Mouse (Mus musculus): ENCODE measurements around the gene Rab3il1. TPM values are rescaled to one million over a fixed set of nuclear protein-coding genes. Genes with fewer than 3 reads are reported as not detected.

Rab3il1 gene
- polyA plus RNA-seq, 1 experiment from 2014 or later: 245 TPM

GRCm38 (mm10) chr19:10062862-10063261, 61.4 kb downstream of the Rab3il1 start:
- Histone ChIP-seq H3K27me3 (no peaks in the 10 kb centered on the region), H3K36me3 (replicated peaks) (peaks cover 45% of the 10 kb centered on the region), H3K4me1 (replicated peaks) (peaks cover 73% of the 10 kb centered on the region), H3K9ac (no peak overlapping the region), H3K9me3 (replicated peaks) (no peaks in the 10 kb centered on the region), H3K4me2 (no peak overlapping the region), H3K4me3 (replicated peaks) (no peak overlapping the region), H3K27ac (replicated peaks) (no peak overlapping the region)
- WGBS (ENCODE audit: insufficient replicate concordance): 62% methylated on average over 5 of the region's 5 CpGs
- ATAC-seq (ENCODE audit: insufficient read depth): no peak

GRCm38 (mm10) chr19:10064173-10065012, 62.9 kb downstream of the Rab3il1 start:
- Histone ChIP-seq H3K27me3 (no peaks in the 10 kb centered on the region), H3K4me2 (no peak overlapping the region), H3K4me3 (replicated peaks) (no peak overlapping the region), H3K36me3 (replicated peaks) (peaks cover 59% of the 10 kb centered on the region), H3K9ac (no peak overlapping the region), H3K4me1 (replicated peaks) (peaks cover 61% of the 10 kb centered on the region), H3K9me3 (replicated peaks) (no peaks in the 10 kb centered on the region), H3K27ac (replicated peaks) (no peak overlapping the region)
- 50% methylated on average over 10 of the region's 10 CpGs for WGBS (ENCODE audit: insufficient replicate concordance)
- ATAC-seq (ENCODE audit: insufficient read depth): no peak

- H3K9ac ChIP-seq: no peak overlapping the region
- peaks cover 48% of the 10 kb centered on the region for H3K4me1 ChIP-seq (replicated peaks)
- 30% methylated on average over 5 of the region's 5 CpGs for WGBS (ENCODE audit: insufficient replicate concordance)
- no peaks in the 10 kb centered on the region for H3K27me3 ChIP-seq
- no peak; the same call in 1 of the 2 replicates for ATAC-seq (ENCODE audit: insufficient read depth)
- peaks cover 71% of the 10 kb centered on the region for H3K36me3 ChIP-seq (replicated peaks)
- H3K9me3 ChIP-seq (replicated peaks): no peaks in the 10 kb centered on the region
- H3K4me3 ChIP-seq (replicated peaks): no peak overlapping the region
- H3K27ac ChIP-seq (replicated peaks): peak overlapping the region; percentile 38; the same call in 1 of the 2 replicates
- H3K4me2 ChIP-seq: no peak overlapping the region
Observed at GRCm38 (mm10) chr19:10065465-10066188, 64.2 kb downstream of the Rab3il1 start.

- Histone ChIP-seq H3K27me3 (no peaks in the 10 kb centered on the region), H3K9ac (no peak overlapping the region), H3K4me2 (no peak overlapping the region), H3K4me1 (replicated peaks) (peaks cover 43% of the 10 kb centered on the region), H3K9me3 (replicated peaks) (no peaks in the 10 kb centered on the region), H3K4me3 (replicated peaks) (no peak overlapping the region), H3K27ac (replicated peaks) (peak overlapping the region; percentile 38; the same call in 1 of the 2 replicates), H3K36me3 (replicated peaks) (peaks cover 75% of the 10 kb centered on the region)
- 42% methylated on average over 4 of the region's 4 CpGs for WGBS (ENCODE audit: insufficient replicate concordance)
- no peak for ATAC-seq (ENCODE audit: insufficient read depth)
Observed at GRCm38 (mm10) chr19:10066189-10066500, 64.7 kb downstream of the Rab3il1 start.

- H3K27ac ChIP-seq (replicated peaks): no peak overlapping the region
- no peaks in the 10 kb centered on the region for H3K9me3 ChIP-seq (replicated peaks)
- H3K4me2 ChIP-seq: no peak overlapping the region
- 64% methylated on average over 3 of the region's 3 CpGs for WGBS (ENCODE audit: insufficient replicate concordance)
- H3K4me3 ChIP-seq (replicated peaks): no peak overlapping the region
- no peaks in the 10 kb centered on the region for H3K27me3 ChIP-seq
- peaks cover 78% of the 10 kb centered on the region for H3K36me3 ChIP-seq (replicated peaks)
- no peak overlapping the region for H3K9ac ChIP-seq
- H3K4me1 ChIP-seq (replicated peaks): peaks cover 40% of the 10 kb centered on the region
- no peak for ATAC-seq (ENCODE audit: insufficient read depth)
Observed at GRCm38 (mm10) chr19:10066502-10066901, 65.0 kb downstream of the Rab3il1 start.

- no peak overlapping the region for H3K27ac ChIP-seq (replicated peaks)
- no peak overlapping the region for H3K4me2 ChIP-seq
- H3K9me3 ChIP-seq (replicated peaks): no peaks in the 10 kb centered on the region
- ATAC-seq (ENCODE audit: insufficient read depth): no peak
- no peak overlapping the region for H3K4me3 ChIP-seq (replicated peaks)
- no peaks in the 10 kb centered on the region for H3K27me3 ChIP-seq
- WGBS (ENCODE audit: insufficient replicate concordance): 72% methylated on average over 7 of the region's 7 CpGs
- H3K36me3 ChIP-seq (replicated peaks): peaks cover 78% of the 10 kb centered on the region
- H3K4me1 ChIP-seq (replicated peaks): peaks cover 28% of the 10 kb centered on the region
- H3K9ac ChIP-seq: no peak overlapping the region
Observed at GRCm38 (mm10) chr19:10067701-10068100, 66.2 kb downstream of the Rab3il1 start.

GRCm38 (mm10) chr19:10070186-10070980, 68.9 kb downstream of the Rab3il1 start:
- ATAC-seq (ENCODE audit: insufficient read depth): no peak
- WGBS (ENCODE audit: insufficient replicate concordance): 74% methylated on average over 8 of the region's 8 CpGs

GRCm38 (mm10) chr19:10071166-10071565, 69.7 kb downstream of the Rab3il1 start:
- Histone ChIP-seq H3K9ac (no peak overlapping the region), H3K27ac (replicated peaks) (no peak overlapping the region), H3K4me2 (no peak overlapping the region), H3K27me3 (no peaks in the 10 kb centered on the region), H3K36me3 (replicated peaks) (peaks cover 87% of the 10 kb centered on the region), H3K4me1 (replicated peaks) (peaks cover 7% of the 10 kb centered on the region), H3K4me3 (replicated peaks) (no peak overlapping the region), H3K9me3 (replicated peaks) (no peaks in the 10 kb centered on the region)
- ATAC-seq (ENCODE audit: insufficient read depth): no peak
- 75% methylated on average over 5 of the region's 5 CpGs for WGBS (ENCODE audit: insufficient replicate concordance)

More at GRCm38 (mm10) chr19:10070186-10070980, 68.9 kb downstream of the Rab3il1 start:
- peaks cover 15% of the 10 kb centered on the region for H3K4me1 ChIP-seq (replicated peaks)
- peaks cover 85% of the 10 kb centered on the region for H3K36me3 ChIP-seq (replicated peaks)
- H3K4me3 ChIP-seq (replicated peaks): no peak overlapping the region
- no peaks in the 10 kb centered on the region for H3K27me3 ChIP-seq
- no peaks in the 10 kb centered on the region for H3K9me3 ChIP-seq (replicated peaks)
- H3K9ac ChIP-seq: no peak overlapping the region
- no peak overlapping the region for H3K27ac ChIP-seq (replicated peaks)
- H3K4me2 ChIP-seq: no peak overlapping the region

GRCm38 (mm10) chr19:10071892-10072291, 70.4 kb downstream of the Rab3il1 start:
- no peak for ATAC-seq (ENCODE audit: insufficient read depth)
- Histone ChIP-seq H3K4me2 (no peak overlapping the region), H3K27me3 (no peaks in the 10 kb centered on the region), H3K9me3 (replicated peaks) (no peaks in the 10 kb centered on the region), H3K27ac (replicated peaks) (no peak overlapping the region), H3K4me3 (replicated peaks) (no peak overlapping the region), H3K9ac (no peak overlapping the region), H3K4me1 (replicated peaks) (peaks cover under 1% of the 10 kb centered on the region; the same call in 1 of the 2 replicates), H3K36me3 (replicated peaks) (peaks cover 93% of the 10 kb centered on the region)
- 77% methylated on average over 4 of the region's 4 CpGs for WGBS (ENCODE audit: insufficient replicate concordance)

- H3K36me3 ChIP-seq (replicated peaks): peaks cover 94% of the 10 kb centered on the region
- no peak for ATAC-seq (ENCODE audit: insufficient read depth)
Observed at GRCm38 (mm10) chr19:10073145-10073544, 71.7 kb downstream of the Rab3il1 start.

GRCm38 (mm10) chr19:10078392-10078791, 76.9 kb downstream of the Rab3il1 start:
- Histone ChIP-seq H3K27ac (replicated peaks) (no peak overlapping the region), H3K36me3 (replicated peaks) (peaks cover 93% of the 10 kb centered on the region), H3K9ac (no peak overlapping the region), H3K4me2 (no peak overlapping the region), H3K4me1 (replicated peaks) (no peaks in the 10 kb centered on the region), H3K27me3 (no peaks in the 10 kb centered on the region), H3K4me3 (replicated peaks) (no peak overlapping the region), H3K9me3 (replicated peaks) (no peaks in the 10 kb centered on the region)
- WGBS (ENCODE audit: insufficient replicate concordance): 72% methylated on average over 6 of the region's 6 CpGs
- ATAC-seq (ENCODE audit: insufficient read depth): no peak

More at GRCm38 (mm10) chr19:10073145-10073544, 71.7 kb downstream of the Rab3il1 start:
- H3K4me3 ChIP-seq (replicated peaks): no peak overlapping the region
- H3K9ac ChIP-seq: no peak overlapping the region
- H3K4me1 ChIP-seq (replicated peaks): no peaks in the 10 kb centered on the region; the same call in 1 of the 2 replicates
- H3K4me2 ChIP-seq: no peak overlapping the region
- WGBS (ENCODE audit: insufficient replicate concordance): 77% methylated on average over 5 of the region's 5 CpGs
- no peaks in the 10 kb centered on the region for H3K27me3 ChIP-seq
- H3K27ac ChIP-seq (replicated peaks): no peak overlapping the region
- H3K9me3 ChIP-seq (replicated peaks): no peaks in the 10 kb centered on the region
